Mouse (Mus musculus): ENCODE measurements at regions not wholly inside any gene's neighbourhood (a gene's known extent, or its start where the extent isn't known, plus 50 kb on each side); places are given as distances from the start of the nearest gene placed in this dataset.

DNA sequence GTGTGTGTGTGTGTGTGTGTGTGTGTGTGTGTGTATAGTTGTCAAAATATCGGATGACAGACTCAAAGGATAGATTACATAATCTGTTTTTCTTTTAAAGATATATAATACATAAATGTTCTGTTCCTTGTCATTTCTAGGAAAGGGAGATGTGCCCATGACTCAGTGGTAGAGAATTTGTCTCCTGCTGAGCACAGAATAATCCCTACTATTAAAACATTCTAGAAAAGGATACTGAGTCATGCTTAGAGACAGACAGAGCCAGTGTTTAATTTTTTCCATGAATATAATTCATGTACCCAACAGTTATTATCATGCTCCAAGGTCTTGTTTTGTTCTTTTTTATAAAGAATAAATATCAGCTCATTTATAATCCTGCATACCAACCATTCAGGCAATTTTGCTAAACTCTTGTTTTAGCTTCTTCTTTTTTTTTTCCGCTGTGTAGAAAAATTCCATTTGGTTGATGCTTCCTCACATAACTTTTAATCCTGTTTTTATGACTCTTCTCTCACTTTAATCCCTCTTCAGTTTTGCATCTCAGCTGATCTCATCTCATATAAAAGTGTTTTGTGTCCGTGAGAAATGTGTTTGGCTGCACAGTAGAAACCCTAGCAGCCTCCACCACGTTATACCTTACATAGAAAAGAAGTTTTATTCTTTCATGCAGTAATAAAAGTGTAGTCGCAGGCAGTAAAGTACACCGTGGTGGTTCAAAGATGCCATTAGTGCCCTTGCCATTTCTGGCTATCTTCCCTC is 762.3 kb downstream of the Nedd1 start:
- no peak overlapping the region for H3K4me3 ChIP-seq (ENCODE audit: insufficient read depth, low read length)
- H3K4me1 ChIP-seq (ENCODE audit: control insufficient read depth, insufficient read depth, low read length) = no peaks in the 10 kb centered on the region; the same call in none of the 2 replicates
- peak overlapping the region; percentile 90 for H3K27ac ChIP-seq (ENCODE audit: insufficient read depth, low read length)
- TF ChIP-seq POLR2A (IDR thresholded peaks at IDR 0.05; ENCODE audit: low read depth, low read length) (no peak), CTCF (IDR thresholded peaks at IDR 0.05; ENCODE audit: borderline replicate concordance, insufficient read depth, low read length) (no peak)

DNA sequence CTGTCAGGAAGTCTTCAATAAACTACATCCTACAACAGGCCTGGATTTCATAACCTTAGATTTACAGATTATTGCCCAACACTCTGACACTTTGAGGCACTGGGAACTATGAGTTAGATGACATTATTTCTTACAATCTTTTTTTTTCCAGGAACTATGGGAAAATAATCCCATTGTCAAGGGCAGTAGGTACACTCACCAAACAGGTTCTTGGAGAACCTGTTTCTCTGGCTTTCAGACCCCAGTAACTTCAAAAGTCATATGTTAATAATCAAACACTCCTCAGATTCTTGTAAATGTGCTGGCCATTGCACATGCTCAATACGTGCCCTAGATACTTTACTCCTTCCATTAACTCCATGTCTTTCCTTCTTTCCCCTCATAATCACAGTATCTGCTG is 769.1 kb downstream of the Nedd1 start:
- Histone ChIP-seq H3K27ac (ENCODE audit: insufficient read depth, low read length) (no peak overlapping the region), H3K4me3 (ENCODE audit: insufficient read depth, low read length) (no peak overlapping the region), H3K4me1 (ENCODE audit: control insufficient read depth, insufficient read depth, low read length) (no peaks in the 10 kb centered on the region)
- TF ChIP-seq CTCF (IDR thresholded peaks at IDR 0.05; ENCODE audit: borderline replicate concordance, insufficient read depth, low read length) (no peak), POLR2A (IDR thresholded peaks at IDR 0.05; ENCODE audit: low read depth, low read length) (no peak)

DNA sequence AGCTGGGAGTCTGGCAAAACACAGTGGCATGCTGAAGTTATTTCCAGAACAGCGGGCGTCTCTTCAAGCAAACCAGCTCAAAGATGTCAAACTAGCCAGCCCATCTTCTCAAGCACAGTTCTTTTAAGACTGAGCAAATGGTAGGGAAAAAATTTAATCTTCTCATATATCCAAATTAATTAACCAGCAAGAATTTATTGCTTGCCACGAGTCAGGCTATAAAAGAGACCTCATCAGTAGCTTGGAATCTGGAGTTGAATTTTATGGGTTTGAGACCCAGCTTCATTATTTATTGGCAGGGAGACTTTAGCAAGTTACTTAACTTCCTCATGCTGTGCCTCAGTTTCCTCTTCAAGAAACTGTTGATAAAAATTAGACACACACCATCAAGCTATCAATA is 742.5 kb upstream of the Tmpo start:
- H3K27ac ChIP-seq (ENCODE audit: insufficient read depth, low read length) = no peak overlapping the region
- no peaks in the 10 kb centered on the region for H3K4me1 ChIP-seq (ENCODE audit: control insufficient read depth, insufficient read depth, low read length)
- TF ChIP-seq POLR2A (IDR thresholded peaks at IDR 0.05; ENCODE audit: low read depth, low read length) = no peak
- no peak overlapping the region for H3K4me3 ChIP-seq (ENCODE audit: insufficient read depth, low read length)

DNA sequence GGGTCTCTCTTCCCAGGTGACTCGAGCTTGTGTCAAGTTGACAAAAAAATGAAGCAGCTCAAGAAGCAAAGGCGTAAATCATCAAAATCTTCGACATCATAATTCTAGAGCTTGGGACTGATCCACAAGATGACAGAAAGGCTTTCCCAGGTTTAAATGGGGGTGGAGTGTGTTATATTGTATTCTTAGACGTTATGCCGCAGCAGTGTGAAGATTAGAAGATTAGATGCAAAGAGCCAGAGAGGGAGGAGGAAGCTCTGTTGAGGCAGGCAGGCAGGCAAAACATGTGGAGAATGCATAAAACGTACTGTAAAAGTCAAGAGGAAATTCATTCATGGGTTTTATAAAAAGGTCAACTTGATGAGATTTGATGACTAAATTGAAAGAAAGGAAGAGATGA is 708.7 kb upstream of the Tmpo start:
- Histone ChIP-seq H3K4me3 (ENCODE audit: insufficient read depth, low read length) (no peak overlapping the region), H3K4me1 (ENCODE audit: control insufficient read depth, insufficient read depth, low read length) (no peaks in the 10 kb centered on the region), H3K27ac (ENCODE audit: insufficient read depth, low read length) (no peak overlapping the region)
- TF ChIP-seq CTCF (IDR thresholded peaks at IDR 0.05; ENCODE audit: borderline replicate concordance, insufficient read depth, low read length) (no peak), POLR2A (IDR thresholded peaks at IDR 0.05; ENCODE audit: low read depth, low read length) (no peak)

DNA sequence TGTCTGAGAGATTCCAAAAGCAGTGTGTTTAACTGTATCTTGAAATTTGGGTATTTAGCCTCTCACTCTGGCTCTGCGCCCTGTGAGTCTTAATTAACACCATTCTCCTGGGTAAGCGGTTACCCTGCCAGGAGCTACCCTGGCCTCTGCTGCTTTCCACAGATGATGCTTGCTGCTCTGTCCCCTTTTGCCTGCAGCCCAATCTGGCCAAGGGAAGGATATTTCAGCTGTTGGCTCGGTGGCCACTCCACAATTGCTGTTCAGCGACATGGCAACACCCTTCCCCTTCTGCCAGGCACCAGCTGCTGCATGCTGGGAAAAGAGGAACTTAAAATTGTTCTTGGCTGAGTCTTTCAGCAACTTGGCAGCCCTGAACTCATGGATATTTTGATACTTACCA is 707.4 kb upstream of the Tmpo start:
- Histone ChIP-seq H3K4me3 (ENCODE audit: insufficient read depth, low read length) (no peak overlapping the region), H3K27ac (ENCODE audit: insufficient read depth, low read length) (no peak overlapping the region)

DNA sequence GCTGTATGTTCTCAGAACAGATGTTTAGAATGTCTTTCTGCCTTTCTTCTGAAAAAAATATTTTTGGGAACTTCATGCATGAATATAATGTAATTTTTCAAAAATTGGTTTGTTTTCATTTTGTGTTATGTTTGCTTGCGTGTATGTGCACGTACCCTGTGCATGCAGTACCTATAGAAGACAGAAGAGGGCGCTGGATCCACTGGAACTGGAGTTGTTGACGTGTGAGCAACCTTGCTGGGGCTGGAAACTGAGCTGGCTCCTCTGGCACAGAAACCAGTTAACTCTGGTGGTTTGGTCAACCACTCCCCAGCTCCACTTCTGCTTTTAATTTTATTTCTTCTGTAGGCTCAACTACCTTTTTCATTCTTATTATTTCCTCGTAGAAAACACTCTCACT is 702.0 kb upstream of the Tmpo start:
- TF ChIP-seq CTCF (IDR thresholded peaks at IDR 0.05; ENCODE audit: borderline replicate concordance, insufficient read depth, low read length) (0 out of 2 replicates have a peak, but pooled peaks have one; percentile 12), POLR2A (IDR thresholded peaks at IDR 0.05; ENCODE audit: low read depth, low read length) (no peak)
- H3K27ac ChIP-seq (ENCODE audit: insufficient read depth, low read length) = no peak overlapping the region
- H3K4me3 ChIP-seq (ENCODE audit: insufficient read depth, low read length) = no peak overlapping the region
- H3K4me1 ChIP-seq (ENCODE audit: control insufficient read depth, insufficient read depth, low read length) = no peaks in the 10 kb centered on the region

More for the DNA sequence above, 707.4 kb upstream of the Tmpo start:
- no peak for TF ChIP-seq POLR2A (IDR thresholded peaks at IDR 0.05; ENCODE audit: low read depth, low read length)
- TF ChIP-seq CTCF (IDR thresholded peaks at IDR 0.05; ENCODE audit: borderline replicate concordance, insufficient read depth, low read length) = no peak
- no peaks in the 10 kb centered on the region for H3K4me1 ChIP-seq (ENCODE audit: control insufficient read depth, insufficient read depth, low read length)

DNA sequence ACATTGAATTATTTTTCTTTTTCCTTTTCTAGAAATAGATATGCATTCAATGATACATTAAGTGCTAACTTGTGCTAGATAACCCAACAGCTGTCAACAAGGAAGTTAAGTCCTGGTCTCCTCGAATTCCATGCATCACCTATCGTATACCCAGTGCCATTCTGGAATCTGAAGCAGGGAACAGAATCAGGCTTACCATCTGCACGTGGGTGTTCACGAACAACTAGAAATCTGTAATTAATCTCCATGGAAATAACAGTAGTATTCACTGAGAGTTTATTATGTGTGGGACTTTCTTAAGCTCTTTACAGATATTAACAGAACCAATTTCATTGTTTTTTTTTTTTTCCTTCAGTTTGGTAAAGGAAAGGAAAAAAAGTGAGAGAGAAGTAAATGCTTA is 701.4 kb upstream of the Tmpo start:
- Histone ChIP-seq H3K4me3 (ENCODE audit: insufficient read depth, low read length) (no peak overlapping the region), H3K4me1 (ENCODE audit: control insufficient read depth, insufficient read depth, low read length) (no peaks in the 10 kb centered on the region), H3K27ac (ENCODE audit: insufficient read depth, low read length) (no peak overlapping the region)
- no peak for TF ChIP-seq CTCF (IDR thresholded peaks at IDR 0.05; ENCODE audit: borderline replicate concordance, insufficient read depth, low read length)
- TF ChIP-seq POLR2A (IDR thresholded peaks at IDR 0.05; ENCODE audit: low read depth, low read length) = no peak

DNA sequence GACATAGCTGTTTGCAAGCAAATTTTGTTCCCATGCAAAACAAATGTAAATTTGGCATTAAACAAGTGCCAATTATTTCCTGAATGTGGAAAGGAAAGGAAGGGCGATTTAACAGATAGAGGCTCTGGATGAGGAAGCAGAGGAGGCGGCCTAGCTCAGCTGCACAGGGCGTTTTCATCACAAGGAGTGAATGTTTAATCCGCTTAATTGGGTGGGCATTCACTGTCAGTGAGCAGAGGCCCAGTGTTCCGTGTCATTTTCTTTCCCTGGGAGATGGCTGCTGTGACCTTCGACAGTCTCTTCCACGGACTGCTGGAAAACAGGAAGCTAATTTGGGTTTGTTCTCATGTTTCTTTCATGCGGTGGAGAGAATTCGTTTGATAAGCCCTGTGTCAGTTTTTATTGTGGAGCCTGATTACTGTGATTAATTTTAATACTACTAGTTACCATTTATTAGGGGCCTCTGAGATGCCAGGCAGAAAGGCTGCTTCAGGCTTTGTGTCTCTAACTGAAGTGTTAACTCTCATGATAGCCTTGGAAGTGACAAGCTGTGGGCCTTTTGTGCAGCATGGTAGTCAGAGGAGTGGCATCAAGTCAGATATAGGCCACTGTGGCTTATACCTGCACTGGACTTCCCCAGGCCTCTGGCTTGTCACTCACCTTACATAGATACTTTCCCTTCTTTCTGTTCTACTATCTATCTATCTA is 700.6 kb upstream of the Tmpo start:
- TF ChIP-seq POLR2A (IDR thresholded peaks at IDR 0.05; ENCODE audit: low read depth, low read length) = no peak
- no peak for TF ChIP-seq CTCF (IDR thresholded peaks at IDR 0.05; ENCODE audit: borderline replicate concordance, insufficient read depth, low read length)
- no peak overlapping the region for H3K27ac ChIP-seq (ENCODE audit: insufficient read depth, low read length)
- H3K4me3 ChIP-seq (ENCODE audit: insufficient read depth, low read length) = no peak overlapping the region
- no peaks in the 10 kb centered on the region for H3K4me1 ChIP-seq (ENCODE audit: control insufficient read depth, insufficient read depth, low read length)

DNA sequence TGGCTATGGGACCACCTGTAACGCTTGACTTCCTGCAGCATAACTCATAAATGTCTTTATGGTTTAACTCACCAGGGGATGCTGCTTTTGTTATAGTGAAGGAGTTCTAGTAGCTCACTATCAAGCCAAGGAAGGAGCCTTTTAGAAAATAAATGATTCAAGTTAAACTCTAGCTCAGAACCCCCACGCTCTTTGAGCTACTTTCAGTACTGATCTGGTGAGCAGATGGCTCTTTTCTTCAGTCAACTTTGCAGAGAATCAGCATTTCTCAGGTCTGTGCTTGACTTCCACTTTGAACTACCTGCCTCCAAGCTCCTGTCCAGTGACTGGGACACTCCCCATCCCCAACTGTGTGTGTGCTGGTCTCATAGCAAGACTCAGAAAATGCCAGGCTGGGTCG is 694.3 kb upstream of the Tmpo start:
- no peak overlapping the region for H3K4me3 ChIP-seq (ENCODE audit: insufficient read depth, low read length)
- H3K4me1 ChIP-seq (ENCODE audit: control insufficient read depth, insufficient read depth, low read length) = no peaks in the 10 kb centered on the region
- H3K27ac ChIP-seq (ENCODE audit: insufficient read depth, low read length) = no peak overlapping the region
- no peak for TF ChIP-seq CTCF (IDR thresholded peaks at IDR 0.05; ENCODE audit: borderline replicate concordance, insufficient read depth, low read length)
- no peak for TF ChIP-seq POLR2A (IDR thresholded peaks at IDR 0.05; ENCODE audit: low read depth, low read length)

DNA sequence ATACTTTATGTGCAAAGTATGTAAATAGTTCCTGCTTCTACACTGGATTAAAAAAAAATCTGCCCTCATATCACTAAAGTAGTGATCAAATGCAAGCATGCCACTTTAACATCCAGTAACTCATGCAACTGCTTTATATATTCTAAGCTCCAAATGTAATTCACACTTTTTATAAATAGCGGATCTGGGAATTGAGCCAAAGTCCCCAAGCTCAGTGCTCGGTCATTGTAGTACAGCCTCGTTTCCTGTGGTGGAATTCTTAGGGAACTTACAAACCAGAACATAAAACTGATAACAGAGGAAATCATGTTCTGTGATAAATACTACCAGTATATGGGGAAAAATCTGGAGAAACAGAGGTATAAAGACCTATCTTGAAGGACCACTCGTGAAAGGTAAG is 690.1 kb upstream of the Tmpo start:
- H3K4me1 ChIP-seq (ENCODE audit: control insufficient read depth, insufficient read depth, low read length) = no peaks in the 10 kb centered on the region
- H3K27ac ChIP-seq (ENCODE audit: insufficient read depth, low read length) = no peak overlapping the region
- TF ChIP-seq POLR2A (IDR thresholded peaks at IDR 0.05; ENCODE audit: low read depth, low read length) = no peak
- no peak for TF ChIP-seq CTCF (IDR thresholded peaks at IDR 0.05; ENCODE audit: borderline replicate concordance, insufficient read depth, low read length)

More for the DNA sequence above, 690.1 kb upstream of the Tmpo start:
- no peak overlapping the region for H3K4me3 ChIP-seq (ENCODE audit: insufficient read depth, low read length)
